In genomic region chr2:125302625-125302924, GRCm38 (mm10) we compare ENCODE assay signal across 24 mouse cellular contexts. TPM values are rescaled to one million over a fixed set of nuclear protein-coding genes. Genes with fewer than 3 reads are reported as not detected.
DNase-seq lines count a peak whose midpoint lies in the region; ATAC-seq lines count a peak whose summit lies in the region.
"Had no signal": no experiment of that assay in that cellular context is flagged by ENCODE, and none has a peak within 500 bp of the region (broad histone marks: within the 10 kb centered on the region; RNA-seq: fewer than 3 reads in every experiment).

No protein-coding gene starts in this region.

- H3K4me1 ChIP-seq in embryonic facial prominence, embryonic 13.5 days, result peaks cover 18% of the 10 kb centered on the region
- H3K4me1 ChIP-seq in embryonic facial prominence, embryonic 10.5 days, result peaks cover 16% of the 10 kb centered on the region
- H3K4me1 ChIP-seq: heart, embryonic 15.5 days; hindbrain, embryonic 15.5 days; intestine, embryonic 15.5 days; midbrain, embryonic 13.5 days had no signal

- 78% methylated on average over 8 of the region's 8 CpGs for WGBS in embryonic facial prominence, embryonic 13.5 days
- WGBS in embryonic facial prominence, embryonic 10.5 days, result 74% methylated on average over 8 of the region's 8 CpGs

- no peak for ATAC-seq in embryonic facial prominence, embryonic 13.5 days (ENCODE audit: insufficient number of reproducible peaks, insufficient read depth, low FRiP score, low TSS enrichment, low read depth)
- ATAC-seq: forebrain, embryonic 16.5 days; intestine, embryonic 15.5 days; lung, postnatal 0 days; midbrain, embryonic 13.5 days had no signal

- no peak overlapping the region for H3K9ac ChIP-seq in embryonic facial prominence, embryonic 13.5 days
- H3K9ac ChIP-seq: heart, embryonic 15.5 days; hindbrain, embryonic 15.5 days; intestine, embryonic 15.5 days; midbrain, embryonic 13.5 days had no signal

- H3K9me3 ChIP-seq in embryonic facial prominence, embryonic 13.5 days, result no peaks in the 10 kb centered on the region
- H3K9me3 ChIP-seq in embryonic facial prominence, embryonic 10.5 days, result no peaks in the 10 kb centered on the region
- H3K9me3 ChIP-seq: G1E; heart, embryonic 15.5 days; hindbrain, embryonic 15.5 days; intestine, embryonic 15.5 days; midbrain, embryonic 13.5 days had no signal

- no peaks in the 10 kb centered on the region for H3K27me3 ChIP-seq in embryonic facial prominence, embryonic 13.5 days
- H3K27me3 ChIP-seq in embryonic facial prominence, embryonic 10.5 days (replicated peaks; ENCODE audit: low read depth, poor library complexity, severe bottlenecking), result no peaks in the 10 kb centered on the region
- H3K27me3 ChIP-seq: heart, embryonic 15.5 days; hindbrain, embryonic 15.5 days; intestine, embryonic 15.5 days; midbrain, embryonic 13.5 days had no signal

- intact Hi-C loops in left cerebral cortex, postnatal 4 days (cut with DNase I), result no loop called here
- intact Hi-C loops in left cerebral cortex, postnatal 25 days (cut with DNase I), result loop anchor here (5.0 kb wide), 1 partner anchor 40 kb away; no protein-coding TSS in a partner anchor

- H3K4me3 ChIP-seq in embryonic facial prominence, embryonic 13.5 days, result no peak overlapping the region
- no peak overlapping the region for H3K4me3 ChIP-seq in embryonic facial prominence, embryonic 10.5 days
- H3K4me3 ChIP-seq: heart, adult 2 months; heart, embryonic 15.5 days; hindbrain, embryonic 15.5 days; intestine, embryonic 15.5 days; midbrain, embryonic 13.5 days had no signal

- H3K36me3 ChIP-seq in embryonic facial prominence, embryonic 13.5 days, result peaks cover 64% of the 10 kb centered on the region
- H3K36me3 ChIP-seq in embryonic facial prominence, embryonic 10.5 days (replicated peaks), result peaks cover 54% of the 10 kb centered on the region
- H3K36me3 ChIP-seq: G1E had no signal

- peak overlapping the region; percentile 12 for H3K27ac ChIP-seq in embryonic facial prominence, embryonic 13.5 days
- H3K27ac ChIP-seq in embryonic facial prominence, embryonic 10.5 days (replicated peaks), result no peak overlapping the region
- H3K27ac ChIP-seq: heart, adult 2 months; heart, embryonic 15.5 days; hindbrain, embryonic 15.5 days; intestine, embryonic 15.5 days; midbrain, embryonic 13.5 days had no signal

- H3K4me2 ChIP-seq in embryonic facial prominence, embryonic 13.5 days, result no peak overlapping the region
- H3K4me2 ChIP-seq: heart, embryonic 15.5 days; hindbrain, embryonic 15.5 days; intestine, embryonic 15.5 days; midbrain, embryonic 13.5 days had no signal

- DNase-seq in embryonic facial prominence, embryonic 10.5 days (ENCODE audit: low spot score), result no peak
- DNase-seq in left cerebral cortex, adult 11 months (ENCODE audit: low spot score), result peak; percentile 23
- DNase-seq in left cerebral cortex, postnatal 4 days, result no peak
- DNase-seq in NIH3T3 (ENCODE audit: low read depth), result peak; percentile 67
- peak; percentile 27 to 74 for DNase-seq in left cerebral cortex, postnatal 25 days (ENCODE audit: low spot score in 2 of 2)
- DNase-seq in adrenal gland, postnatal 25 days, result no peak
- DNase-seq in cerebellum, adult 18-20 months, result no peak
- DNase-seq: adrenal gland, postnatal 14 days; cerebellum, adult 2 months; gastrocnemius, postnatal 14 days; heart, adult 2 months; heart, postnatal 4 days; kidney, adult 9 months; kidney, postnatal 25 days; liver; thymus, postnatal 36 days had no signal

RNA-seq across cellular contexts. Expression of gene Dut, which starts 55.6 kb away (rescaled TPM):
- polyA plus RNA-seq in embryonic facial prominence, embryonic 13.5 days (2015; fragmentation: Nextera tagmentation; extraction: Ambion mirVana), result 135 and 145 TPM in 2 replicates
- polyA plus RNA-seq in embryonic facial prominence, embryonic 10.5 days (2016; fragmentation: Nextera tagmentation; extraction: Ambion mirVana), result 265 and 285 TPM in 2 replicates
- total RNA-seq in left cerebral cortex, postnatal 4 days (2021), result 10 to 100 TPM; 39.7 to 45.9 TPM
- 10 to 100 TPM; 23.2 to 23.7 TPM for total RNA-seq in left cerebral cortex, postnatal 25 days (2021)
- 24.5 and 33.5 TPM in 2 replicates for total RNA-seq in adrenal gland, postnatal 25 days (2021)

Comparison
In these comparisons a context has a peak if more than half of its experiments do, and no peak if none do; other contexts are left out.
1. DNase-seq: peak in left cerebral cortex, adult 11 months (single experiment), NIH3T3 (single experiment) and left cerebral cortex, postnatal 25 days (2 of 2); none in embryonic facial prominence, embryonic 10.5 days (single experiment), left cerebral cortex, postnatal 4 days (single experiment), adrenal gland, postnatal 25 days (single experiment) and cerebellum, adult 18-20 months (0 of 2).